Mouse (Mus musculus): ENCODE measurements around the gene Olfr1316.

Gene Olfr1316

GRCm38 (mm10) chr2:112134877-112135276 is at the start of gene Olfr1316:
TSS of gene Olfr1316 (minus strand) at chr2:112134977.
- Histone ChIP-seq H3K36me3 (ENCODE audit: control insufficient read depth, insufficient read depth, low read length, poor library complexity, severe bottlenecking) (no peaks in the 10 kb centered on the region), H3K27me3 (ENCODE audit: control insufficient read depth, insufficient read depth, low read length, poor library complexity, severe bottlenecking) (no peaks in the 10 kb centered on the region)
- DNase-seq (ENCODE audit: low read depth, low spot score) = no peak

- no peaks in the 10 kb centered on the region for H3K36me3 ChIP-seq (ENCODE audit: control insufficient read depth, insufficient read depth, low read length, poor library complexity, severe bottlenecking)
- no peaks in the 10 kb centered on the region for H3K27me3 ChIP-seq (ENCODE audit: control insufficient read depth, insufficient read depth, low read length, poor library complexity, severe bottlenecking)
- no peak for DNase-seq (ENCODE audit: low read depth, low spot score)
Measured at GRCm38 (mm10) chr2:112153898-112154297, 19.1 kb upstream of the Olfr1316 start, which contains the start of gene Olfr1318. TSS of gene Olfr1318 (plus strand) at chr2:112154198.

- H3K36me3 ChIP-seq (ENCODE audit: control insufficient read depth, insufficient read depth, low read length, poor library complexity, severe bottlenecking) = no peaks in the 10 kb centered on the region
- H3K27me3 ChIP-seq (ENCODE audit: control insufficient read depth, insufficient read depth, low read length, poor library complexity, severe bottlenecking) = no peaks in the 10 kb centered on the region
- DNase-seq (ENCODE audit: low read depth, low spot score) = no peak
Measured at GRCm38 (mm10) chr2:112140029-112140428, 5.3 kb upstream of the Olfr1316 start, which contains the start of gene Olfr1317. TSS of gene Olfr1317 (plus strand) at chr2:112140329.

GRCm38 (mm10) chr2:112115340-112115739 is 19.4 kb downstream of the Olfr1316 start, which contains the start of gene Olfr1315-ps1:
TSS of gene Olfr1315-ps1 (minus strand) at chr2:112115440.
- Histone ChIP-seq H3K27me3 (ENCODE audit: control insufficient read depth, insufficient read depth, low read length, poor library complexity, severe bottlenecking) (no peaks in the 10 kb centered on the region), H3K36me3 (ENCODE audit: control insufficient read depth, insufficient read depth, low read length, poor library complexity, severe bottlenecking) (no peaks in the 10 kb centered on the region)
- no peak for DNase-seq (ENCODE audit: low read depth, low spot score)

- no peaks in the 10 kb centered on the region for H3K36me3 ChIP-seq (ENCODE audit: control insufficient read depth, insufficient read depth, low read length, poor library complexity, severe bottlenecking)
- no peak for DNase-seq (ENCODE audit: low read depth, low spot score)
- H3K27me3 ChIP-seq (ENCODE audit: control insufficient read depth, insufficient read depth, low read length, poor library complexity, severe bottlenecking) = no peaks in the 10 kb centered on the region
Measured at GRCm38 (mm10) chr2:112096681-112097080, 38.1 kb downstream of the Olfr1316 start, which contains the start of gene Olfr1314. TSS of gene Olfr1314 (minus strand) at chr2:112096781.

GRCm38 (mm10) chr2:112077743-112078142 is 57.0 kb downstream of the Olfr1316 start, which contains the start of gene Olfr1313:
TSS of gene Olfr1313 (minus strand) at chr2:112077843.
- Histone ChIP-seq H3K27me3 (ENCODE audit: control insufficient read depth, insufficient read depth, low read length, poor library complexity, severe bottlenecking) (no peaks in the 10 kb centered on the region), H3K36me3 (ENCODE audit: control insufficient read depth, insufficient read depth, low read length, poor library complexity, severe bottlenecking) (no peaks in the 10 kb centered on the region)
- no peak for DNase-seq (ENCODE audit: low read depth, low spot score)
